Mouse (Mus musculus) A20 (cell line): ENCODE measurements at regions not wholly inside any gene's neighbourhood (a gene's known extent, or its start where the extent isn't known, plus 50 kb on each side); places are given as distances from the start of the nearest gene placed in this dataset.

Source experiments
- DNase-seq: peaks from one replicate; pipeline ENCODE4 v3.0.0-alpha.2; 2011; ENCODE audit warnings: low read depth, low spot score

DNA sequence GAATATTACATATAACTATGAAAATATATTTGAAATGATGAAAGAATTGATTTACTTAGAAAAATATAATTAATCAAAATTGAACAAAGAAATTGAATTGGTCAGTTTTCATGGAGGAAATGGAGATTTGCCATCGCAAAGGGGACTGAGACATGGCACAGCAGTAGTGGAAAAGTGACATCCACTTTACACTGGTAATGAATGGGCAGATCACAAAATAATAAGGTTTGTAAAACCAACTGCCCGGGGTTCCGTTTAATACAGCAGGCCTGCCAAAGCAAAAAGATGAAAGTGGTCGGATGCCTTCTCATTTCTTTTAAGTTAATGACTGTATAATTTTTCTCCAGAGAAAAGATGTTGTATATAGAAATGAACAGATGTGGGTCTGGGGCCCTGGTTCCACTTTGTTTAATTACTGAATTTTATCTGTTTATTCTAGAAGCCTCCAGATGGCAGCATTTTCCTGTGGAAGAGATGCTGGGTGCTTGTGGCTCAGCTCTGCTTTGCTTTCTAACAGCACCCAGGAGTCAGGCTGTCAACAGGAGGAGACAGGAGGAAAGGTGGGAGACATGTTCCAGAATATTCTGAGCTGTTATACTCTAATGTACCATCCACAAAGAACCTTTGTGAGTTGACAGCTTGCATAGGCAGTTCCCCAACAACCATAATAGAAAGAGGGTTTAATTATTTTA lies 75.6 kb upstream of the Fbxl17 start:
- DNase-seq, result peak; percentile 64

DNA sequence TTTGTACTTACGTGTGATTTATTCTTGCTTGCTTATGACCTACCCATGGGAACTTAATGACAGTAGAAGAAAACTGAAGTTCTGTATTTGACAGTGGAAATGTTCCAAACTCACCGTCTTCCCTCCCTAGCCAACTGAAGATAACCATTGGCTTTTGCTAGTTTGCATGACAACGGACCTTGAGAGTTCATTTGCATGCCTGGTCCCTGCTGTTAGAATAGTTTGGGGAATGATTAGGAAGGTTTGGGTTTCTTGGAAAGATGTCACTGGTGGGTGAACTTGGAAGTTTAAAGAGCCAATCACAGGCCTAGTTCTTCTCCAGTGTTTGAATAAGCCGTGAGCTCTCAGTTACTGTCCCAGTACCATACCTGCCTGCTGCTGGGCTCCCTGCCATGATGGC lies 83.1 kb upstream of the Fbxl17 start:
- DNase-seq, result no peak

DNA sequence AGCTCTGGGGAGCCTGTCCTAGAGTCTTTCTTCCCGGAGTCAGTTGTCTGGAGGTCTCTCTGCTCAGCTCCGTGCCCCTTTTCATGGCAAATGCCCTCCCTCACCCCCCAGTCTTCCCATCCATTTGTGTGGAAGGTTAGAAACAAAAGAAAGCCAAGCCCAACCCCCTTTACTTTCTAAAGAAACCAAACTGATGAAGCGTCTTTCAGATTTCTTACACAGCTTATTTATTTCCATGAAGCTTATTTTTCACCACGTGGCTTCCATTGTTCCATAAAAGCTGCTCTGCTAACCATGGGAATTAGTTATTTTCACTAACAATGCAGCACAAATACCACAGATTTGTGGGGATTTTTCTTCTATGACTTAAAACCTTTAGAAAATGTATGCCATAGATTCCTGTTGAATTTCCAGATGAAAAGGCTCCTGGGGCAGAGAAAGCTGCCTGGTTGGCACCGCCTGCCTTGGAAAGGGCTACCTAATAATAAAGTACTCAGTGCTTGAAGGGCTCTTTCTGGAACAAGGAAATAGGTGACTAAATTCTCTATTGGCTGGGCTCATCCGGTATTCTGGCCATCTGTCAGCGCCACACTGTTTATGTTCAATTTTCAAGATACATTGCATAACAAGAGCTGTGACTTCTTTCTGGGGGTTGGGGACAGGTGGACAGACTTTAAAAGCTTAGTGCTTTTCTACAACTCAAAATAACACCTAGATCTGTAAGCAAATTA lies 107.4 kb upstream of the Fbxl17 start:
- DNase-seq, result peak; percentile 65

DNA sequence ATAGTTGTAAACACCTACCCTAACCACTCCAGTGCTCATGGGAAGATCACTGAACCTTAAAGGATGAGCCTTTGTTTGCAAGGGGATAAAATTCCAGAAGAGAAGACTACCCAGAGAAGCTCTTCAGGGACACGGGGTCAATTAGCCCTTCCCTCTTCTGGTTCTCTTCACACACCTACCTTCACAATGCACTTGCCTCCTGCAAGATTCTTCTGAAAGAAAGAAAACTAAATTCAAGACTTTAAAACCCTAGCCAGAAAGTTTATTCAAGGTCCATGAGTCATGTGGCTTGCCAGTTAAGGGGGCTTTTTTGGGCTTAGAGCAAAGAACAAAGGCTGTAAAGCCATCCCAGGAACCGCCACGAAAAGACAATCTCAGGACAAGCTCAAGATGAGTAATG lies 122.9 kb upstream of the Fbxl17 start:
- no peak for DNase-seq

GRCm38 (mm10) chr17:63637598-63637997 lies 137.8 kb upstream of the Fbxl17 start:
- DNase-seq, result no peak

DNA sequence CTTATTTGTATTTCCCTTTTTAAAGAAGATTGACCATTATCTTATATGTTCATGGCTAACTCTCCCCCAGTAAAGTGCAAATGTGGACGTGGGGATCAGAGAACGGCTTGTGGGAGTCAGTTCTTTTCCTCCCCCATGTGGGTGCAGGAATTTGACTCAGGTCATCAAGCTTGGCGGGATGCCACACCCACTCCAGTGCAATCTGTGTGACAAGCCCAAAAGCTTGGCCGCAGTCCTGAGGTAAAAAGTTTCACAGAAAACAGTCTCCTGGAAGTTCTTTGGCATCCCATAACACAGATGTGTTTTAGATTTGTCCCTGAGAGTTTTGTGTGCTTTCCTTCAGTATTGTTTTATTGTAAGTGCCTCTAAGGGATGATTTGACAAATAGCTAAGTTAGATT lies 144.6 kb upstream of the Fbxl17 start:
- DNase-seq, result no peak

DNA sequence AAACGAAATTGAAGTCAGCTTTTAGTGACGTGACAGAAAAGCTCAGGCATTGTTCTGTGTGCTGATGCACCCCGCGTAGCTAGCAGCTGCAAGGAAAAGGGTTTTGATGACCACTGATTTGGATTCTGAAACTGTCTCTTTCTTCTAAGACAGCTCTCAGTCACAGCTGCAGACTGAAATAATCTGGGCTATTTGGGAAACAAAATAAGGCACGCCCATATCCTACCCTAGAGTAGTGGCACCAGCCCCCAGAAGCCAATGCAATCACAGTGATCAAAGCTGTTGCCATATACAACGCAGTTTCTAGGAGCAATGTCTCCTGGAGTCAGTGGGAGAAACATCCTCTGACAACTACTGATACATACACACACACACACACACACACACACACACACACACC lies 157.9 kb upstream of the Fbxl17 start:
- no peak for DNase-seq

GRCm38 (mm10) chr17:63660841-63661481 lies 161.1 kb upstream of the Fbxl17 start:
- peak; percentile 13 for DNase-seq

DNA sequence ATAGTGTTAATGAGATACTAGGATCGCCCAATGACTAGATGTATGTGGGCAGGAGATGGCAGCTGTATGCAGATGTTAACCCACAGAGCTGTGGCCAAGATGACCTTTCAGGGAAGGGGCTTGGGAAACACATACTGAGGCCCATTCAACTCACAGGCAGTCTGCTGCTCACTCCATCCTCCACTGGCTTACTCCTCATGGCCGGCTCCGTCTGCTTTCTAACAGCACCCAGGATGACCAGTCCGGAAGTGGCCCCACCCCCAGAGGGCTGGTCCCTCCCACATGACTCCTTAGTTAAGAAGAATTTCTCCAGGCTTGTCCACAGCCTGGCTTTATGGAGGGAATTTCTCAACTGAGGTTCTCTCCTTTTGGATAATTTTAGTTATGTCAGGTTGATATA lies 161.8 kb upstream of the Fbxl17 start:
- DNase-seq, result no peak

GRCm38 (mm10) chr17:63662251-63662650 lies 162.4 kb upstream of the Fbxl17 start:
- DNase-seq, result no peak

DNA sequence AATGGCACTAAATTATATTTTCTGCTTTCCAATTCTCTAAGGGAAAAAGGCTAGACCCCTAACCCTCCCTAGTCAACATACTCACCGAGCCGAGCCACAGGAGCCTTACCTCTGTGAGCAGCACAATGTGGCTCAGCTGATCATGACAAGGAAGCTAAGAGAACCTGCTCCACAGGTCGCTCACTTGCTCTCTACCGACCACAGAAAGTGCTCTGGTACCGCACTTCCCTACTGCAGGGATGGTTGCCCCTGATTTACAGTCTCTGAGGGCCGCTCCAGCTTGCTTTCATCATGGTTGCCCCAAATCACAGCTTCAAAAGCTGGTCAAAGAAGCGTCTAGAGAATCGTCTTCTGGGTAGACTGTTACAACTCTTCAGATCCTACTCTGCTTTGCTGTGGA lies 177.0 kb upstream of the Fbxl17 start:
- no peak for DNase-seq

GRCm38 (mm10) chr17:63677996-63678657 lies 178.3 kb upstream of the Fbxl17 start:
- no peak for DNase-seq

- DNase-seq, result peak; percentile 5
These were observed 180.7 kb upstream of the Fbxl17 start for GRCm38 (mm10) chr17:63680479-63680878.

GRCm38 (mm10) chr17:63683345-63683744 lies 179.5 kb upstream of the Fer start:
- peak; percentile 74 for DNase-seq

GRCm38 (mm10) chr17:63684026-63684425 lies 178.8 kb upstream of the Fer start:
- DNase-seq, result no peak

DNA sequence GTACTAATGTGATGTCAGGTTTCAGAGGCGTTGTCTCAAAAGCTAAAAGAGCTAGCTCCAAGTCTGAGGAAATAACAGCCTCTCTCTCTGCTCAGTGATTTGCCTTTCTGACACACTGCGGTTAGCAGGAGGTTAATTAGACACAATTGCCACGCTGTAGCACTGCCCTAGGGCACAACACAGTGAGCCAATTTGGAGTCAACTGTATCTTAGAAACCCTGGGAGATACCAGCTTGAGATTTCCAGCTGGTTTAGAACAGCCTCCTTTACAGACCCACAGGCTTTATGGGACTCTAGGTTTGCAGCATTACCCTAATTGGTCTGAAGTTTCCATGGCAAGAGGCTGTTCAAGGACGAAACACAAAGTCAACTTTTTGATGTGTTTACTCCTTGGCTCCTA lies 176.9 kb upstream of the Fer start:
- no peak for DNase-seq

DNA sequence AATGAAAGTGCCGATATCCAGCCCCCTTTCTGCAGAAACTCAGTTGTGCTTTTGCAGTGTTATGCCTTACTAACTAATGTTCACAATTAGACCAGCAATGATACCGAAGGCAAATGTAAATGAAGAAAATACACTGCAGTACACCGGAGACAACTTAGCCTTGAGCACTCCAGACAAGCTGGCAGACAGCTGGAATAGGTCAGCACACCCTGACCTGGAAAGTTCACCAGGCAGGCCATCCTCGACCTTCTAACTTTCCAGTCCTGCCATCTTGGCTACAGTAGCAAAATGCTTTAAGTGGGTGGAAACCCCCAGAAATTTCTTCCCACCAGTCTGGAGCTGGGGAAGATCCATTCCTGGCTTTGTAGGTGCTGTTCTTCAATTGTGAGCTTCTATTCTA lies 176.5 kb upstream of the Fer start:
- DNase-seq, result no peak

GRCm38 (mm10) chr17:63689291-63689690 lies 173.6 kb upstream of the Fer start:
- no peak for DNase-seq

- no peak for DNase-seq
These were observed 171.8 kb upstream of the Fer start for GRCm38 (mm10) chr17:63690829-63691689.

GRCm38 (mm10) chr17:63691690-63691968 lies 171.2 kb upstream of the Fer start:
- no peak for DNase-seq

DNA sequence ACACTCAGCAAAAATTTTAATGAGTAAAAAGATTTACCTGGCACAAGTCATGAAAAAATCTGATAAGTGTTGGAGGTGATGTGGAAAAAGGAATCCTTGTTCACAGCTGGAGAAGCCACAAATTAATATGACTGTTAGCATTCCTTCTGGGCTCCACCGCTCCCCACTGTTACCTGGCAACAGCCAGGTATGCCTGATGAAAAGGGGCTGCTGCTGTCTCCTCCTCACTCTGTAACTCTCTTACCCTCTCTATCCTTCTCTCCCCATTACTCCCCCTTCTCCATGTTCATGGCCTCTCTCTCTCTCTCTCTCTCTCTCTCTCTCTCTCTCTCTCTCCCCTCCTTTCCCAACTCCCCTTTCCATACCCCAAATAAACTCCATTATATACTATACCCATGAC lies 169.6 kb upstream of the Fer start:
- DNase-seq, result no peak

DNA sequence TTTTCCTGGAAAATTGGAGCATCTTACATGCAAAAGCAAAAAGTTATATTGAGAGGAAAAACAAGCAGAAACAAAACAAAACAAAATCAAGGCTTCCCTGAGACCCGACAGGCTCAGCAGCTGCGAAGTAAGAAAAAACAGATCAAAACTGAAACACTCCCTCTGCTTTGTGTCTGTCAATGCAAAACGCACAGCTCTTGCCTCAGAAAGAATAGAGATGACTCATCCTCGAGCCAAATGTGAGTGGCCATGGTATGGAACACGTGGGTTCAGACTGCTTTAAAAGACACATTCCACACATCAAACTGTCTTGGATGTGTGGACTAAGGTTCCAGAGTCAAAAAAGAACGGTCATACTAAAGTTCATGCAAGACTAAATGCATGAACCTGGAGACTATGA lies 163.3 kb upstream of the Fer start:
- peak; percentile 23 for DNase-seq
